Mouse (Mus musculus): ENCODE measurements around the gene Kif20b. TPM values are rescaled to one million over a fixed set of nuclear protein-coding genes. Genes with fewer than 3 reads are reported as not detected.

Gene Kif20b
- polyA plus RNA-seq, 1 experiment, result 0.27 TPM

DNA sequence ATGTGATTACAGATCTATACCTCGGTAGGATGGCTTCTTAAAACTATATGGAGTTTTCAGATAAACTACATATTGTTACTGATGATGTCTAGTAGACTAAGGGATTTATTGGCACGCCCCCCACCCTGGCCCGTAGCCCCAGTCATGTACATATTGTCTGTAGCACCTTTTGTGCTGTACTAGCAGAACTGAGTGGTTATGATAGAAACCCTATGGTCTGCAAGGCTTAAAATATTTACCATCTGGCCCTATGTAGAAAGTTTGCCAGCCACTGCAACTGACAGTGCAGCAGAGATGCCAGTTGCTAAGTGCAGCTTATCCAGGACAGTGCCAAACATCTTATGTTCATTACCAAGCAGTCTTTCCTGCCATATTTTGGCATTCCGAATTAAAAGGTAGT is 68.3 kb downstream of the Kif20b start:
- no peak for TF ChIP-seq CTCF (IDR thresholded peaks at IDR 0.05; ENCODE audit: extremely low read depth, insufficient read length, insufficient replicate concordance, low read depth, low read length)
- no peak for TF ChIP-seq POLR2A (IDR thresholded peaks at IDR 0.05; ENCODE audit: low read depth, low read length)
- no peaks in the 10 kb centered on the region for H3K27me3 ChIP-seq (ENCODE audit: control insufficient read depth, insufficient read depth, low read length)
- H3K4me1 ChIP-seq (ENCODE audit: control insufficient read depth, insufficient read depth, insufficient read length, low read length), result no peaks in the 10 kb centered on the region
- no peak overlapping the region for H3K4me3 ChIP-seq (ENCODE audit: low read depth, low read length)
- H3K27ac ChIP-seq (ENCODE audit: insufficient read depth, low read depth, low read length), result no peak overlapping the region
- no peaks in the 10 kb centered on the region for H3K36me3 ChIP-seq (ENCODE audit: control insufficient read depth, insufficient read depth, low read length)
- WGBS, result 72% methylated on average over 4 of the region's 4 CpGs

DNA sequence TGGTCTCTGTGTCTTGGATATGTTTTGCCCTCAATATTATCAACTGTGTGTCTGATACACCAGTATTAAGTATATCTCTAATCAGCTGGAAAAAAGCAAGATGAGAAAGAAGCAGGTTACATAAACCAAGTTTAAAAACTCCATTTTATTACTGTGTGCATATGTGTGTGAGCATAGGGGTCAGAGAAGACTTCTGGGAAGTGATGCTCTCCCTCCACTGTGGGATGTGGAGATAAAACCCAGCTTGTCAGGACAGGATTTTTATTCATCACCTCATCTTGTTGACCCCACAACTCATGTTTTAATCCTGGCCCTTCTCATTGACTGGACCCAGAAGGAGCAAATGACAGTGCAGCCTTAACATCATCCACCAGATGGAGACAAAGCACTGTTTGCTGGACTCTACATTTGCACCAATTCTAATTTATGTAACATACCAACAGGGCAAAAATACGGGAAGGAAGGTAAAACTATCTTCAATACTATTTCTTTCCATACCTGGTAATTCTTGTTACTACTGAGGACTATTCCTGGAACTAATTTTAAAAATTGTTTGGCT is 70.9 kb downstream of the Kif20b start:
- no peak for TF ChIP-seq CTCF (IDR thresholded peaks at IDR 0.05; ENCODE audit: extremely low read depth, insufficient read length, insufficient replicate concordance, low read depth, low read length)
- no peak for TF ChIP-seq POLR2A (IDR thresholded peaks at IDR 0.05; ENCODE audit: low read depth, low read length)
- H3K27ac ChIP-seq (ENCODE audit: insufficient read depth, low read depth, low read length), result no peak overlapping the region
- no peaks in the 10 kb centered on the region for H3K27me3 ChIP-seq (ENCODE audit: control insufficient read depth, insufficient read depth, low read length)
- no peaks in the 10 kb centered on the region for H3K4me1 ChIP-seq (ENCODE audit: control insufficient read depth, insufficient read depth, insufficient read length, low read length)
- H3K36me3 ChIP-seq (ENCODE audit: control insufficient read depth, insufficient read depth, low read length), result no peaks in the 10 kb centered on the region
- H3K4me3 ChIP-seq (ENCODE audit: low read depth, low read length), result no peak overlapping the region
- WGBS, result 5% methylated on average over 1 of the region's 1 CpGs

DNA sequence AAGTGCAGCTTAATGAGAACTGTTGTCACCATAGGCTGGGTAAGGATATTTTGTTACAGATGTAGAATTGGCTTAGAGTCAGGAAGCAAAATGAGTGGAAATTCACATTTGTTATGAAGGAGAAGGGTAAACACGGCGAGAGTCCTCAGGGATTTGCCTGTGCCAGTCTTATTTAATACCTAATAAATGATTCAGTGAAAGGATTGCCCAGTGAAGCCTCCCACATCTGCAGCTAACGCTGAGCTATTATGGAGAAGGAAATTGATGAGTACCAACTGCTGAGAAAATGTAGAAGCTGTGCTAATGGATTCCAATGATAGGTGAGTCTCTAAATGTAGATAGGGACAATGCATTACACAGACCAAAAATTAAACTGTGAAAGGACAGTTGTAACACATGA is 92.9 kb downstream of the Kif20b start:
- Histone ChIP-seq H3K36me3 (ENCODE audit: control insufficient read depth, insufficient read depth, low read length) (no peaks in the 10 kb centered on the region), H3K27me3 (ENCODE audit: control insufficient read depth, insufficient read depth, low read length) (no peaks in the 10 kb centered on the region), H3K4me3 (ENCODE audit: low read depth, low read length) (no peak overlapping the region), H3K27ac (ENCODE audit: insufficient read depth, low read depth, low read length) (no peak overlapping the region), H3K4me1 (ENCODE audit: control insufficient read depth, insufficient read depth, insufficient read length, low read length) (peaks cover 5% of the 10 kb centered on the region; the same call in 1 of the 2 replicates)
- TF ChIP-seq POLR2A (IDR thresholded peaks at IDR 0.05; ENCODE audit: low read depth, low read length) (no peak), CTCF (IDR thresholded peaks at IDR 0.05; ENCODE audit: extremely low read depth, insufficient read length, insufficient replicate concordance, low read depth, low read length) (no peak)
- WGBS, result 78% methylated on average over 3 of the region's 3 CpGs

DNA sequence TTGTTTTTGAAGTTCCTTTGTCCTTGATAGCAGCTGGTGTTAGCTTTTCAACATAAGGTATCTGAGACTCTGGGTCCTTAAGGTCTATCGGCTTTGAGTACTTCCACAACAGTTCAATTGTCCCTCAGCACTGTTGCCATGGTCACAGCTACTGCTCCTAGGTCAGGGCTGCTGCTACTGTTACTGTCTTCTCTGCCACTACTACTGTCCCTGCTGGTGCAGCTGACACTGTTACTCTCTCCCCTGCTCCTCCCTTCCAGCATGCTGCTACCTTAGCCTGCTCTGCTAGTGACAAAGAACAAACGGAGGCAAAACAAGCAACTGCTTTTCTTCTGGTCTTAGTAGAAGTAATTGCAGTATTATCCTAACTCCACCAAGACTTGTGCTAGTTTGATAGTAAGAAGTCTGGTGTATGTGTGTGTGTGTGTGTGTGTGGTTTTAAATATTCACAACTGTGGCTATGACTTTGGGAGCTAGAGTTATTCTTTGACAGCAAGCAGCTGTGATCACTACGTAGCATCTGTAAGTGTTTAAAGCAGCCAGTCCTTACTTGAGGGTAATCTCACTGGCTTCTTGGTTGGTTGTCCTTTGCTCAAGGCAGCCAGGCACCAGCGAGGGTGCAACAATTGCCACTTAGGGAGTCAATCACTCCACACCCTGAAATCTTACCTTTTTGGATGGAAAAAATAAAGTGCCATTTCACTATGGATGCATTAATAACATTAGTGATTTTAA is 95.5 kb downstream of the Kif20b start:
- H3K4me1 ChIP-seq (ENCODE audit: control insufficient read depth, insufficient read depth, insufficient read length, low read length), result peaks cover 5% of the 10 kb centered on the region; the same call in 1 of the 2 replicates
- H3K36me3 ChIP-seq (ENCODE audit: control insufficient read depth, insufficient read depth, low read length), result no peaks in the 10 kb centered on the region
- H3K27me3 ChIP-seq (ENCODE audit: control insufficient read depth, insufficient read depth, low read length), result no peaks in the 10 kb centered on the region
- H3K27ac ChIP-seq (ENCODE audit: insufficient read depth, low read depth, low read length), result no peak overlapping the region
- H3K4me3 ChIP-seq (ENCODE audit: low read depth, low read length), result no peak overlapping the region
- WGBS, result 16% methylated on average over 4 of the region's 4 CpGs
- TF ChIP-seq CTCF (IDR thresholded peaks at IDR 0.05; ENCODE audit: extremely low read depth, insufficient read length, insufficient replicate concordance, low read depth, low read length) (no peak), POLR2A (IDR thresholded peaks at IDR 0.05; ENCODE audit: low read depth, low read length) (no peak)

DNA sequence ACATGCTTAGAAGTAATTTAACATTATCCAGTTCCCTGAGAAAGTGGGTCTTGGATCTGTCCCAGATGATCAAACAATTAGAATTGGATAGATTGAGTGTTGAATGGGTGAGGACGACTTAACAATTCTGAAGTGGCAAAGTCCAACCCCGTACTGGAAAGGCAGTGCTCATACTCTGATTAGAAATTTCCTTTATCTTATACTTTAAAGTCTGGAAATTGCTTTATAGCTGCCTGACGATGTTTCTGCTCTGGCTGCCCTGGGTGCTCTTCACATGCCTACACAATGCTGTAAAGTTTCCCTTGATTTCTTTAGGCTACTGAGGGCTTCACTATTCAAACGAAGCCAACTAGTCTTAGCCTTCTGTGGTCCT is 96.0 kb downstream of the Kif20b start:
- no peak overlapping the region for H3K4me3 ChIP-seq (ENCODE audit: low read depth, low read length)
- TF ChIP-seq POLR2A (IDR thresholded peaks at IDR 0.05; ENCODE audit: low read depth, low read length) (no peak), CTCF (IDR thresholded peaks at IDR 0.05; ENCODE audit: extremely low read depth, insufficient read length, insufficient replicate concordance, low read depth, low read length) (no peak)
- no peak overlapping the region for H3K27ac ChIP-seq (ENCODE audit: insufficient read depth, low read depth, low read length)
- H3K4me1 ChIP-seq (ENCODE audit: control insufficient read depth, insufficient read depth, insufficient read length, low read length), result peaks cover 5% of the 10 kb centered on the region; the same call in 1 of the 2 replicates
- H3K36me3 ChIP-seq (ENCODE audit: control insufficient read depth, insufficient read depth, low read length), result no peaks in the 10 kb centered on the region
- H3K27me3 ChIP-seq (ENCODE audit: control insufficient read depth, insufficient read depth, low read length), result no peaks in the 10 kb centered on the region
- 19% methylated on average over 4 of the region's 4 CpGs for WGBS

Other genes with a start within 250 kb of the Kif20b start
- gene Slc16a12, start 175.1 kb upstream of the Kif20b start, polyA plus RNA-seq (2012; rRNA removed), result 1.1 and 1.3 TPM in 2 replicates
- 1.0 and 1.1 TPM in 2 replicates for gene Pank1, start 42.9 kb upstream of the Kif20b start, polyA plus RNA-seq (2012; rRNA removed)